Mouse (Mus musculus) left cerebral cortex, postnatal 14 days (tissue): ENCODE results near the gene Gimap8. TPM values are rescaled to one million over a fixed set of nuclear protein-coding genes. Genes with fewer than 3 reads are reported as not detected.

ENCODE experiments used
- DNase-seq, 2 experiments: peaks; one replicate each; pipeline ENCODE4 v3.0.0; 2021 to 2022; ENCODE audit warnings: low spot score in 2 of 2, mixed read lengths in 1 of 2
- intact Hi-C: fragments of 180-260 bp; cut with DNase I; formaldehyde crosslinking; loops from one replicate; pipeline ENCODE4 v1.15.1; 2025
- total RNA-seq, 2 experiments: library from RNA; stranded (reverse); gene quantifications; 2 replicates each; pipeline ENCODE4 v1.2.3; 2021

The Gimap8 gene
- total RNA-seq, 2 experiments from 2014 or later: 0.97 to 0.99 TPM

DNA sequence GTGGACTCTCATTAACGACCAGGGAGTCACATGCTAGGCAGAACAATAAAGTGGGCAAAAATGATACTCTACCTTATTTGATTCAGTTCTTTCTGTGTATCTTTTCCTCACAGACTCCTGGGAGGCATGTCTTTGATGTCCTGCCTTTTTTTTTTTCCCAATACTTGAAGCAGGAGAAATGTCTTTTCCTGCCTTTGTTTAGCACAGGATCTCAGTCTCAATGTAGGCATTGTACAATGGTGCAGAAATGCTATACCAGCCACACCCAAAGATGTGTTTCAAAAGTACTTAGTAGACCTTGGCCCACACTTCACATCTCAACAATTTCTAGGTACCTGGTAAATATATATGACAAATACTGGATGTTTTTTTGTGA, 50.5 kb downstream of the Gimap8 start:
- DNase-seq: no peak

DNA sequence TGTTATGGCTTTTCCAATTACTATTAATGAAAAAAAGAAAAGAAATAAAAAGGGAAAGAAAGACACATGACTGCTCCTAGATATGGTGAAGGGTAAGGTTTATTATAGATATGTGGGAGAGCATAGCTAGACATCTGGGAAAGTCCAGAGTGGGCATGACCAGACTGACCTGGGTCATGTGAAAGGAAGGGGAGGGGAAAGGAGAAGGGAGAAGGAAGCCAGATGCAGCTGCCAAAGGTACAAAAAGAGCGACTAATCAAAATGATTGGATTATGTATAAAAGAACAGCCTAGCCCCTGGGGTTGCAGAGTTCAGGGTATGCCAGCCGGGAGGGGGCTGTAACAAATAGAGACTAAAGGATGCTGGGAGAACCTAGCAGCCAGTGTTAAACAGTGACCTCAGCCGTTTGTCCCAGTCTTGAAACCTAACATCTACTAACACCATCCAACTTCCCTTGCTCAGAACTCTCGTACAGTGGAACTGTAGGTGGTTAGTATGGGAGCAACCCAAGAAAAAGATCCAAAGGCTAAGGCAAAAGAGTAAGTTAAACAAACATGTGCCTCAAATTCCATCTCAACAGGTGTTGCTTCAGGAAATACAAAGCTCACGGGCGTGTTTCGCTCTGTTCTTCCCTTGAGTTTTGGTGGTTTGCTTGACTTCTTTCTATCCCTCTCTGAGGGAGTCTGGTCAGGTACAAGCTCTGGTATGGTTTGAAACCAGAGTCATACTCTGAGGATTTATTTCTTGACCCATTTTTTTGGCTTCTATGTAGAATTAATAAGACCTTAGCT, 51.2 kb downstream of the Gimap8 start:
- no peak for DNase-seq
- intact Hi-C loops: no loop called here

More for the DNA sequence above, 50.5 kb downstream of the Gimap8 start:
- intact Hi-C loops: no loop called here

DNA sequence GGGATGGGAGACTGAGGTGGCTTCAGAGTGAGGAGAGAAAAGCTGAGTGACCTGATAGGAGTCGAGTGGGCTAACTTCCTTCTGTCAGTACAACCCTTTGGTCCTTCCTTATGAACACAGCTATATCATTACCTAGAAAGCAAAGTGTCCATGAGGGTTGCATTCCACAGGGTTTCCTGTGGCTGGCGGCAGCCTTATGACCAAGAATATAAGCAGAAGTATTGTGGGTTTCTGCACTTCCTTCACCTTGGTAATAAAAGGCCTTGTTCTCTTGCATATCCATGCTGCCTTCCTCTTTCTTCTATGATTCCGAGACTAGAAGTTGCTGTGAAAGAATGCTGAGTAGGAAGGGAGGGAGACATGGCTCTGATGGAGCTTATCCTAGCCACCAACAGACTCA, 51.9 kb downstream of the Gimap8 start:
- intact Hi-C loops: no loop called here
- DNase-seq: no peak

DNA sequence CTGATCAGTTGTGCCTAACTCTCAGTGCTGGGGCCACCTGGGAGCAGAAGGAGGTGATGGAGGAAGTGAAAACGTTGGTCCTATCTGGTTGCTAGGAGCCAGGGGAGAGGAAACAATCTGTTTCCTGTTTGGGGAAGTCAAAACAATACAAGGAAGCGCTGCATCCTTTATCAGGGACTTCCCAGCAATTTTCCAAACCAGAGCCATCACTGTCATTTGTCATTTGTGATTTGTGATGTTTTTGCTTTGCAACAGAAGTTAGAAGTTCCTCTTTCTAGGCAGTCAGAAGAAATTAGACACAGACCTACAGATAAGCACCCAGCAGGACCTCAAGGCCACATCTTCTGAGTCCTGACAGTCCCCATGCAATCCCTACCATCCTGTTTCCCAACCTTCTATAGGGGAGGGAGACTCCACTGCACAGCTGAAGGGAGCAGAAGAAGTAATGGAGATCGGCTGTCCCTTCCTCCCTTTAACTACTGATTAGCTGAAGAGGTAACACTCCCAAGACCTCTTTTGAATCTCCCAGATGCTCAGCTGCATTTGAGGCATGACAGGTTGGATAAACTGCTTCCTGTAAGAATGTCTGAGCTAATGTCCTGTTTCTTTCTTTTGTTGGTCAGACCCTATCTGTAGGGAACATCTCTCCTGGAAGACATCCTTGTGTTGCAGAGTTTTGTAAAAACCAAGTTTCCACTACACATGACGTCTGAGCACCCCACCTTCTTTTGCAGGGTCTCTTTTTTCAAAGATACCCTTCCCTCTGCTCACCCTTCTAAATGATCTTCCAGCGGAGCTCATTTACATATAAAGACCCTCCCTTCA, 53.4 kb downstream of the Gimap8 start:
- intact Hi-C loops: no loop called here
- DNase-seq: no peak

DNA sequence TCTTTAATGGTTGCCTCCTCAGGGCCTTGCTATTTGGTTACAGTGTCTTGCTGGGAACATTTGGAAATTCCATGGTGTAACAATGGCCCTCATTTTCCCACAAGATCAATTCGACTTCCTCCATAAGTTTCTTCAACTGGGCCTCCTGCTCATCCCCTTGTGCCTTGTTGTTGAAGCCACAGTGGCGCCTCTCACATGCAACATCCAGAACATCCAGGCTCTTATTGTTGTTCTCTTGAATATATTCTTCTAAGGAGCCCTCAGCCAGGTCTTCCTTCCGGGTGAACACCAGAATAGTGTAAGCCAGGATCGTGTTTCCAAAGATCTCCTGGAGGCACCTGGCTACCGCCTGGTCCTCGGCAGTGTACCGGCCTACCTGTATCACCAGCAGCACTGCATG, 55.1 kb downstream of the Gimap8 start:
- no peak for DNase-seq
- intact Hi-C loops: no loop called here

DNA sequence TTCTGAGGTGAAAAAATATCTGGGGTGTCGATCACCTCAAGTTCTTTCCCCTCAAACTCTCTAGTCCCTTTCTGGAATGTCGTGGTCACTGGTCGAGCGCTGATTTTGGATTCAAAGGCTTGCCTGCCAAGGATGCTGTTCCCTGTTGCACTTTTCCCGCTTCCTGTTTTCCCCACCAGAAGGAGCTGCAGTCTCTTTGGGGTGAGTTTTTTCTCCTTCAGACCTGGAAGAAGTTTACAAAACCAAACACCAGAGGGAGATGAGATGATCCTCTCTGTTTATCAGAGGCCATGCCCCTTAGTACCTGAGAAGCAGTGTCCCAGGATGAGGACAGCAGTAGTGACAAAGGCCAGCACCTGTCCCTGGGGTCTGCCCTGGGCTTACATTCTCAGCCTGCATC, 55.6 kb downstream of the Gimap8 start:
- intact Hi-C loops: no loop called here
- DNase-seq: no peak

DNA sequence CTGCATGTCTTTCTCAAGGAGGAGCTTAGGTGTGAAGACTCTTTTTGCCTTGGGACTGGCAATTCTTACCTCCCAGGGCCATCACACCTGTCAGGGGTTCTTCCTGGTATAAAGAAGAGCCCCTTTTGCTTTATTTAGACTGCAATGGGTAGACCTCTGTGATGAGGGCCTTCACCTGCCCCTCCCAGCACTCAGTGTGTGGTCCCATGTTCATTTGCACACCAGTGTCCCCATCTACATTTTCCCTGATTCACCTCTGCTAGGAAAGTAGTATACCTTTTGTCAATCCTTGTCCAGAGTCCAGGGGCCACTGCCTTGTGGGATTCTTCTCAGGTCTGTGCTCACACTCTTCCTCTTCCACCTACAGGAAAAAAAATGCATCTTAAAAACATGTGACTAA, 57.1 kb downstream of the Gimap8 start:
- no peak for DNase-seq
- intact Hi-C loops: no loop called here

DNA sequence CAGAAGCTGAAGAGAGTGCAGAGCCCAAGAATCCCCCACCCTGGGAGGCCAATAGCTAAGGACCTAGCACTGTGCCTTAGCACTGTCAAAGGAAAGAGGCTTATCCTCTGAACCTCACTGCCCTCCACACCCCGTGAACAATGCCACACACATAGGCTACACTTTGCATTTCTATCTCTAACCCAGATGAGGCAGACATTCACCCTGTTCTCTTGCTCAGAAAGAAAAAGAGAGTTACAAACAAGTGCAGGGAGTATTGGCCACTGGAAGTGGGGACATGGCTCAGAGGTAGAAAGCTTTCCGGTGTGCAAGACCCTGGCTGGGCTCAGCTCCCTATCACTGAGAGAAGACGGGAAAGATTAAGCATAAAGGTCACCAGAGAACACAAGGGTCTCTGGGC, 59.1 kb downstream of the Gimap8 start:
- no peak for DNase-seq
- intact Hi-C loops: no loop called here

Other genes with a start within 250 kb of the Gimap8 start
- 10 to 100 TPM; 15.8 to 21.2 TPM for gene Zfp467, start 201.4 kb upstream of the Gimap8 start, total RNA-seq
- under 1 TPM; 0.59 to 0.64 TPM for gene Sspo, start 199.0 kb upstream of the Gimap8 start, total RNA-seq
- 100 to 1,000 TPM; 520 to 530 TPM for gene Atp6v0e2, start 109.6 kb upstream of the Gimap8 start, total RNA-seq
- gene Lrrc61, start 92.4 kb upstream of the Gimap8 start, total RNA-seq: 10 to 100 TPM; 29.0 to 30.6 TPM
- 10 to 100 TPM; 10.3 to 10.9 TPM for gene Rarres2, start 74.4 kb upstream of the Gimap8 start, total RNA-seq
- not detected for gene Gm45021, start 57.6 kb upstream of the Gimap8 start, total RNA-seq
- 10 to 100 TPM; 34.0 to 36.7 TPM for gene Repin1, start 53.4 kb upstream of the Gimap8 start, total RNA-seq
- not detected for gene Gm44965, start 53.3 kb upstream of the Gimap8 start, total RNA-seq
- 1 to 10 TPM; 6.0 to 7.4 TPM for gene Zfp775, start 45.2 kb upstream of the Gimap8 start, total RNA-seq
- gene AI854703, start 20.5 kb upstream of the Gimap8 start, total RNA-seq: 10 to 100 TPM; 15.6 to 18.4 TPM
- 1 to 10 TPM in 1 of 2 experiments, under 1 TPM in 1; 0.83 to 1.4 TPM for gene Gimap9, start 28.9 kb downstream of the Gimap8 start, total RNA-seq
- under 1 TPM; 0.40 to 0.90 TPM for gene Gimap4, start 37.3 kb downstream of the Gimap8 start, total RNA-seq
- 1 to 10 TPM; 6.4 to 6.5 TPM for gene Gimap6, start 61.0 kb downstream of the Gimap8 start, total RNA-seq
- gene Gm28053, start 71.4 kb downstream of the Gimap8 start, total RNA-seq: 1 to 10 TPM in 1 of 2 experiments, not detected in 1; 1.4 TPM
- gene Gimap7, start 71.4 kb downstream of the Gimap8 start, total RNA-seq: not detected
- gene Gimap1, start 91.8 kb downstream of the Gimap8 start, total RNA-seq: 1 to 10 TPM; 2.2 TPM
- 1 to 10 TPM in 1 of 2 experiments, under 1 TPM in 1; 0.77 to 1.5 TPM for gene Gimap5, start 99.0 kb downstream of the Gimap8 start, total RNA-seq
- gene Gimap3, start 123.6 kb downstream of the Gimap8 start, total RNA-seq: not detected
- 10 to 100 TPM; 20.4 to 23.8 TPM for gene Tmem176a, start 193.7 kb downstream of the Gimap8 start, total RNA-seq
- gene Tmem176b, start 194.3 kb downstream of the Gimap8 start, total RNA-seq: 10 to 100 TPM; 45.7 to 47.3 TPM
- gene Aoc1, start 225.7 kb downstream of the Gimap8 start, total RNA-seq: not detected